Mouse (Mus musculus): ENCODE results near the gene Vps16.

GRCm38 (mm10) chr2:130400046-130400445 lies 24.1 kb upstream of the Vps16 start:
- TF ChIP-seq CTCF (conservative IDR thresholded peaks at IDR 0.05 in 1 of 2, IDR thresholded peaks at IDR 0.05 in 1 of 2; ENCODE audit: low read depth in 2 of 2, low read length in 2 of 2): no peak
- TF ChIP-seq ZMIZ1 (IDR thresholded peaks at IDR 0.05; ENCODE audit: low read depth, low read length): no peak
- no peak for TF ChIP-seq MAFK (IDR thresholded peaks at IDR 0.05; ENCODE audit: insufficient replicate concordance, low read length)
